Mouse (Mus musculus) spleen, adult 2 months (tissue): ENCODE measurements around the gene Mcfd2. TPM values are rescaled to one million over a fixed set of nuclear protein-coding genes. Genes with fewer than 3 reads are reported as not detected.
"Not testable (repeated sequence)": the region's sequence is repeated elsewhere in the genome, so short reads cannot be mapped to it uniquely, and the experiment has no call there.

Experiments
- DNase-seq, 2 experiments: peaks; one replicate each; pipeline versions ENCODE4 v3.0.0 to v3.0.0-alpha.2; 2012 to 2021; ENCODE audit warnings: low spot score in 2 of 2, low read depth in 1 of 2
- H3K27ac ChIP-seq: fragments of 200-500 bp; 2 replicates; pipeline ENCODE4 v1.5.1; 2012; ENCODE audit warnings: low read length, inconsistent platforms; ENCODE audit not compliant: insufficient read depth
- H3K27me3 ChIP-seq: fragments of 200-500 bp; 2 replicates; pipeline ENCODE4 v1.6.1; 2012; ENCODE audit warnings: mild to moderate bottlenecking, moderate library complexity, low read length, inconsistent platforms; ENCODE audit not compliant: control insufficient read depth, insufficient read depth
- H3K36me3 ChIP-seq: fragments of 200-500 bp; 2 replicates; pipeline ENCODE4 v1.6.1; 2012; ENCODE audit warnings: mild to moderate bottlenecking, low read length, inconsistent platforms; ENCODE audit not compliant: control insufficient read depth, insufficient read depth
- H3K4me1 ChIP-seq: fragments of 200-500 bp; 2 replicates; pipeline ENCODE4 v1.6.1; 2011; ENCODE audit warnings: inconsistent platforms; ENCODE audit not compliant: control insufficient read depth, insufficient read depth, insufficient read length
- H3K4me3 ChIP-seq: fragments of 200-500 bp; 2 replicates; pipeline ENCODE4 v1.5.1; 2011; ENCODE audit warnings: mild to moderate bottlenecking, inconsistent platforms; ENCODE audit not compliant: insufficient read depth, insufficient read length; ENCODE audit errors: extremely low read depth
- CTCF ChIP-seq: fragments of 200-500 bp; IDR thresholded peaks from 2 replicates; pipeline ENCODE4 v1.5.1; 2011; ENCODE audit warnings: mild to moderate bottlenecking, inconsistent platforms; ENCODE audit not compliant: insufficient read depth, insufficient read length, insufficient replicate concordance; ENCODE audit errors: extremely low read depth
- POLR2A ChIP-seq: fragments of 200-500 bp; IDR thresholded peaks from 2 replicates; pipeline ENCODE4 v1.6.1; 2011; ENCODE audit warnings: low read depth, low read length, inconsistent platforms
- WGBS: fragments of 180-500 bp; shearing (Covaris S2); methylation state at CpG from one replicate; pipeline ENCODE4 v1.1.7; 2018; 5-methylcytosine and 5-hydroxymethylcytosine counted together
- polyA plus RNA-seq: library from polyadenylated mRNA; depleted of rRNA; stranded (reverse); fragments of >200 nt; gene quantifications from 2 replicates; pipeline ENCODE4 v1.2.3, GENCODE M21; 2012

Gene Mcfd2
- polyA plus RNA-seq, 1 experiment = 38.5 TPM

DNA sequence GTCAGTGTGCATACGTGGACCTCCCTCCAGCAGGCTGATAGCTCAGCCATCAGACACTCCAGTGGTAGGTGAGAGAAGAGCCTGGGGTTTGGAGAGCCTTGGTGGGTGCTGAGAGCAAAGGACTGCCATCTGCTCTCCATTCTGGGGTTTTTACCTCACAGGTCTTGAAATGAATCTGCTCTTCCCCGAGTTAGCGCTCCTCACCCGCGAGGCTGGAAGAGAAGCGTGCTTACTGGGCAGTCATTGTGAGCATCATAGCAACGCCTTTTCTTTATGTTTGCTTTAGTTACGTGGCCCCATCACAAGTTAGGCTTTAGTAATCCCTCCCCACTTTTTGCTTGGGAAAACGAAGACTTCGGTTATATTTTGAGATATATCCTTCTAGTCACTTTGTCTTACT is 34.6 kb upstream of the Mcfd2 start:
- peaks cover 31% of the 10 kb centered on the region for H3K4me1 ChIP-seq
- H3K27ac ChIP-seq = 0 out of 2 replicates have a peak overlapping the region, but pooled peaks have one; percentile 61
- no peaks in the 10 kb centered on the region for H3K27me3 ChIP-seq
- no peak for TF ChIP-seq CTCF
- no peak for DNase-seq
- peaks cover 4% of the 10 kb centered on the region; the same call in 1 of the 2 replicates for H3K36me3 ChIP-seq
- H3K4me3 ChIP-seq = no peak overlapping the region
- 92% methylated on average over 10 of the region's 10 CpGs for WGBS

DNA sequence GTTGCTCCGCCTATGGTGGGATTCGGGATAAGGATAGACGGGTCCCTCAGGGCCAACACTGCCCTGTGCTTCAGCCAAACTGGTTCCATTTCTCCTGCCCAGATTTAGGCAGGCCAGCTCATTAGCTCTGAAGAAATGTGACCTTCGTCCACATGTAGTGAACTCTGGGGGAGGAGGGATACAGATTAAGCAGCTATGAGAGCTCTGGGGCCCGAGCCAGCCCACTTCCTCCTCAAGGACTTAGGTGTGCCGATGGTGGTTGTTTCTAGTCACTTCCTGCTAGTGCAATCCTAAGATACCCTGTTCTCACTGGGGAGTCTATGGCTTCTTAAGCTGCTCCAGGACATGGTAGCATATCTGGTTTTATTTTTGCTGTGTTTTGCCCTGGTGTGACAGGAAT is 33.2 kb upstream of the Mcfd2 start:
- Histone ChIP-seq H3K27me3 (no peaks in the 10 kb centered on the region), H3K36me3 (peaks cover 13% of the 10 kb centered on the region), H3K27ac (peak overlapping the region; percentile 62), H3K4me1 (peaks cover 27% of the 10 kb centered on the region), H3K4me3 (no peak overlapping the region)
- 39% methylated on average over 6 of the region's 6 CpGs for WGBS
- TF ChIP-seq POLR2A = no peak
- TF ChIP-seq CTCF = no peak
- DNase-seq = peak in 1 of 2 experiments; percentile 57

DNA sequence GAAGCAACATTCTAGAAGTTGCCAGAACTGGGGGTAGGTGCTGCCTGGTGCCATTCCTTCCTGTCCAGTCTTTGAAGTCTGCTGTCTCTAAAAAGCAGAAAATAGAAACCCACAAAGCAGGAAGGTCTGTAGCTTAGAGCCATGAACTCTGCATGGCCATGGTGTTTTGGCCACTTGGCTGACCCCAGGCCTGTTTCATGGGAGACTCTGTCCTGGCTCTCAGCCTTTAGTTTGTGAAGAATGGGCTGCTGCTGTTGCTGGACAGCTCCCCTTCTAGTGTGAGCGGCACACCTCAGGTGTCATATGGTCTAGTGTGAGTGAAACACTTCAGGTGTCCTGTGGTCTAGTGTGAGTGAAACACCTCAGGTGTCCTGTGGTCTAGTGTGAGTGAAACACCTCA is 31.0 kb upstream of the Mcfd2 start:
- H3K36me3 ChIP-seq = peaks cover 34% of the 10 kb centered on the region
- DNase-seq, H3K27me3 ChIP-seq, H3K27ac ChIP-seq, H3K4me3 ChIP-seq: not testable (repeated sequence)
- 97% methylated on average over 1 of the region's 1 CpGs for WGBS
- H3K4me1 ChIP-seq = peaks cover 17% of the 10 kb centered on the region; the same call in 1 of the 2 replicates

DNA sequence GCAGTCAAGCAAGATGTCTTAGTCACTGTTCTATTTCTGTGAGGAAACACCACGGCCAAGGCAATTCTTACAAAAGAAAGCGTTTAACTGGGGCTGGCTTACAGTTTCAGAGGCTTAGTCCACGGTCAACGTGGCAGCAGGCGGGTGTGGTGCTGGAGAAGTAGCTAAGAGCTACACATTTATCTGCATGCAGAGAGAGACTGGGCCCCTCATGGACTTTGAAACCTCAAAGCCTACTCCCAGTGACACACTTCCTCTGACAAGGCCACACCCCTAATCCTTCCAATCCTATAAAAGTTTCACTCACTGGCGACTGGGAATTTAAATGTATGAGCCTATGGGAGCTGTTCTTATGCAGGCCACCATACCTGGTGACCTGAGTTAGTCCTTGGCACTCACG is 30.0 kb upstream of the Mcfd2 start:
- WGBS = 89% methylated on average over 7 of the region's 7 CpGs
- TF ChIP-seq POLR2A (no peak), CTCF (no peak)
- no peak for DNase-seq
- Histone ChIP-seq H3K4me1 (peaks cover 15% of the 10 kb centered on the region; the same call in 1 of the 2 replicates), H3K36me3 (peaks cover 39% of the 10 kb centered on the region), H3K27me3 (no peaks in the 10 kb centered on the region), H3K4me3 (no peak overlapping the region), H3K27ac (no peak overlapping the region)

DNA sequence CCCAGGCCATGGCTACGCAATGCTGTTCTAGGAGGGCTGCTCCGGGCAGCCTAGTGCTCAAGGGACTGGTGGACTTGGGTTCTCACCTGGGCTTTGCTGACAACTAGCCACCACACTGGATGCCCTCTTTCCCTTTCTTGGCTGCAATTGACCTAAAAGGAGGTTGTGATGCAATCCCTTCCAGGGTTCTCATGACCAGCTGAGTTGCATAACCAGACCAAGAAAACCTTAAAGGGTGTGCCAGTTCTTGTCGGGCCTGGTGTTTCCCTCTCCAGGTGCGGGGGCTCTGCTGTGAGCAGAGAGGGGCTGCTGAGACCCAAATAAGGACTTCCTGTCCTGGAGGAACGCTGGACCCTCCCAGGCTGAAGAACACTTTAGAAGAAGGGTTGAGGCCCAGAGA is 27.4 kb upstream of the Mcfd2 start:
- WGBS = 79% methylated on average over 5 of the region's 5 CpGs
- peaks cover 41% of the 10 kb centered on the region for H3K36me3 ChIP-seq
- no peaks in the 10 kb centered on the region for H3K27me3 ChIP-seq

DNA sequence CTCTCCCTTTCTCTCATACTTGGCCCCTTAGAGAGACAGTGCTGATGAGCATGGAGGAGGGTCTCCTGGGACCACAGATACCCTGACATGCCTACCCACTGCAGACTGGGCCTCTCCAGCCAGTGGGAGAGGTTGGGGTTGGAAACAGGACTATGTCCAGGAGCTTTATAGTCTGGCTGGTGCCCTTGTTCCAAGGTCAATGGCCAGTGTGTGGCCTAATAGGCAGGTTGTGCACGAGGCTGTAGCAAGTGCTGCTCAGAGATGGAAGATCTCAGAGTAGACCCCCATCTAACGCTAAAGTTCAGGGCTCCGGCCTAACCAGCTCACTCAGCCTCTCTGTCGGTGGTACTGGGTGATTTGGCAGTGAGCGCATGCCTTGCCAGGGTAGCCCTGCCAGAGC is 26.0 kb upstream of the Mcfd2 start:
- Histone ChIP-seq H3K4me3 (no peak overlapping the region), H3K36me3 (peaks cover 41% of the 10 kb centered on the region), H3K4me1 (peaks cover 5% of the 10 kb centered on the region; the same call in 1 of the 2 replicates), H3K27me3 (no peaks in the 10 kb centered on the region), H3K27ac (no peak overlapping the region)
- TF ChIP-seq CTCF (no peak), POLR2A (no peak)
- no peak for DNase-seq
- 95% methylated on average over 5 of the region's 5 CpGs for WGBS

More for the DNA sequence above, 27.4 kb upstream of the Mcfd2 start:
- H3K4me3 ChIP-seq = no peak overlapping the region
- H3K4me1 ChIP-seq = peaks cover 2% of the 10 kb centered on the region; the same call in 1 of the 2 replicates
- H3K27ac ChIP-seq = no peak overlapping the region
- DNase-seq = no peak
- TF ChIP-seq CTCF (no peak), POLR2A (no peak)

DNA sequence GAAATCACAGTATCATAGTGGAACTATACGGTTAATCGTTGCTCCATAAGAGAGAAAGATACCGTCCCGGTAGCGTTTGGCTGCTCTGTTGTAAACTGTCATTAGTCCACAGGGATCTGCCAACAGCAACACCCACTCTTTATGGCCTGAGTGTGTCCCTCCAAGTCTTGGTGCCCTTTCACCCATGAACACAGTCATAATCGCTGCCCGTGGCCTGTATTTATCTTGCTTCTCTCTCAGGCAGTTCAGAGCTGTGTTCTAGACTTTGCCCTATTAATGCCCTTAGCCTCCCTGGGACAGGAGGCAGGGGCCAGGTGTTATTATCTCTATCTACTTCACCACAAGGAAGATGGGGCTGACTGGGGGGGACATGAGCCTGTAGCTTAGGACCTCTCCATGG is 25.3 kb upstream of the Mcfd2 start:
- Histone ChIP-seq H3K4me3 (no peak overlapping the region), H3K27ac (no peak overlapping the region), H3K36me3 (peaks cover 39% of the 10 kb centered on the region), H3K4me1 (peaks cover 11% of the 10 kb centered on the region; the same call in 1 of the 2 replicates), H3K27me3 (no peaks in the 10 kb centered on the region)
- no peak for TF ChIP-seq POLR2A
- TF ChIP-seq CTCF = no peak
- DNase-seq = no peak
- WGBS = 96% methylated on average over 7 of the region's 7 CpGs
